Mouse (Mus musculus) spleen, postnatal 10 days (tissue): Measurements from ENCODE around the gene Dmbt1.
"Not testable (repeated sequence)": the region's sequence is repeated elsewhere in the genome, so short reads cannot be mapped to it uniquely, and the experiment has no call there.

Experiments
- DNase-seq, 2 experiments: peaks; one replicate each; pipeline ENCODE4 v3.0.0; 2021 to 2022; ENCODE audit warnings: low spot score in 2 of 2

Dmbt1 gene

DNA sequence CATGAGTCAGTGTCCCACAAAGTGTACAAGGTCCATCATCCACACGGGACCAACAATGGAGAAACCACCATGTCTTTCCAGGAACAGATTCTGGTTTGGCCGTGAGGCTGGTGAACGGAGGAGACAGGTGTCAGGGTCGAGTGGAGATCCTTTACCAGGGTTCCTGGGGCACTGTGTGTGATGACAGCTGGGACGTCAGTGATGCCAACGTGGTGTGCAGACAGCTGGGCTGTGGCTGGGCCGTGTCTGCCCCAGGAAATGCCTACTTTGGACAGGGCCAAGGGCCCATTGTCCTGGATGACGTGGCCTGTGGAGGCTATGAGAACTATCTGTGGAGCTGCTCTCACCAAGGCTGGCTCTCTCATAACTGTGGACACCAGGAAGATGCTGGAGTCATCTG, 18.0 kb downstream of the Dmbt1 start:
- DNase-seq, result not testable (repeated sequence)

DNA sequence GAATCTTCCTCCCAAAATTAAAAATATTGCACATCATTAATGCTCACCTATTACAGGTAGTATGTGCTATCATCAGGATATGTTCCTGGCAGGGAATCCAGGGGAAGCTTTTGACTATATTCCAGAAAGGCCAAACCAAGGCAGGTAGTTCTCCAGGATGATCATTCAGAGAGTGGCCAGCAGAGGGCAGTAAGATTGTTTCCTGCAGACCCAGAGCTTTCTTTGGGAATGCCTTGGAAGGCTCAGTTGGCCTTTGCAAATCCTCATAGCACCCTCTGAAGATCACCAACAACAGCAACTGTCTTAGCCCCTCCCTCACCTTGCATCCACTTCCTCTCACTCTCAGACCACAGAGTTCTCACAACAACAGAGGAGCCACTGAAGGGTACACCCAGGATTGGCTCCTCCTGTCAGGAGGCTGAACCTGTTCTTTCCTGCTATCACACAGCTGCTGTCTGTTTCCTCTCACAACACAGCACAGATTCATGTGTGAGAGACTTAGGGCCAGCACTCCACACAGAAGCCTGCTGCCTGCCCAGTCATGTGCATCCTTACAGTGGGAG, 23.0 kb downstream of the Dmbt1 start:
- no peak for DNase-seq

DNA sequence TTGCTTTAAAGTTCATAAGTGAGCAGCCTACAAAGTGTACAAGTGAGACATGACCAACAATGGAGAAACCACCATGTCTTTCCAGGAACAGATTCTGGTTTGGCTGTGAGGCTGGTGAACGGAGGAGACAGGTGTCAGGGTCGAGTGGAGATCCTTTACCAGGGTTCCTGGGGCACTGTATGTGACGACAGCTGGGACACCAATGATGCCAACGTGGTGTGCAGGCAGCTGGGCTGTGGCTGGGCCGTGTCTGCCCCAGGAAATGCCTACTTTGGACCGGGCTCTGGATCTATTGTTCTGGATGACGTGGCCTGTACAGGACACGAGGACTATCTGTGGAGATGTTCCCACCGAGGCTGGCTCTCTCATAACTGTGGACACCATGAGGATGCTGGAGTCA, 26.1 kb downstream of the Dmbt1 start:
- peak in 1 of 2 experiments; percentile 16 for DNase-seq

- DNase-seq, result peak in 1 of 2 experiments; percentile 19
These were observed 28.0 kb downstream of the Dmbt1 start for GRCm38 (mm10) chr7:131059808-131060207.

- peak in 1 of 2 experiments; percentile 22 for DNase-seq
These were observed 30.7 kb downstream of the Dmbt1 start for GRCm38 (mm10) chr7:131062541-131062940.

DNA sequence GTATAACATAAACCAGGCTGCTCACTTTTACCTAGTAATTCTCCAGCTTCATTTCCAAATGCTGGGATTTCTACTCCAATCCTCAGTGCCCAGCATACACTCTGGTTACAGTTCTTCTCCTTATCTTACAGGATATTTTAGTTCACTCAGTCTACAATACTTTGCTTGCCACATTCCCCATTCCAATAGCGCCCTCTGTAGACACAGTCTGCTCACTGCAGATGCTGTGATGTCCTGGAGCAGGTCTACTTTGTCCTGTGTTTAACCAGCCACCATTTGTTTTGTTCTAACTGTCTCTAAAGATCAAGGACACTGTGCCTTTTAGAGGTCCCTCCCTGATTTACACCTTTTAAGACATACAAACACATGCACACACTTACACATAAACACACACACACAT, 36.3 kb downstream of the Dmbt1 start:
- DNase-seq, result peak in 1 of 2 experiments; percentile 54

DNA sequence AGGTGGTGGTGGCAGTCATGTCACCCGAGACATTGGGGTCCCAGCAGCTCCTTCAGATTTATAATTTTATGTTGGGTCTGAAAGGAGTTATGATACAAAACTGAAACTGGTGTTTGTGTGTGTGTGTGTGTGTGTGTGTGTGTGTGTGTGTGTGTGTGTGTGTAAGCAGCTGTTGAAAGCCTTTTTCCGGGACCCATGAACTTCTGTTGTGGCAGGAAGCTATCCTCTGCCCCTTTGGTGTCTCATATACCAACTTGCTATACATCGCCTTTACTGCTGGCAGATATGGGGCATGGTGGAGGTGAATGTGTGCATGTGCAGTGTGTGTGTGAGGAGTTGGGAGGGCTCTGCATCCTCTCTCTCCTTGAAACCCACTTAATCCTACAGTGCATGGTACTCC, 41.6 kb downstream of the Dmbt1 start:
- DNase-seq, result peak in 1 of 2 experiments; percentile 21

DNA sequence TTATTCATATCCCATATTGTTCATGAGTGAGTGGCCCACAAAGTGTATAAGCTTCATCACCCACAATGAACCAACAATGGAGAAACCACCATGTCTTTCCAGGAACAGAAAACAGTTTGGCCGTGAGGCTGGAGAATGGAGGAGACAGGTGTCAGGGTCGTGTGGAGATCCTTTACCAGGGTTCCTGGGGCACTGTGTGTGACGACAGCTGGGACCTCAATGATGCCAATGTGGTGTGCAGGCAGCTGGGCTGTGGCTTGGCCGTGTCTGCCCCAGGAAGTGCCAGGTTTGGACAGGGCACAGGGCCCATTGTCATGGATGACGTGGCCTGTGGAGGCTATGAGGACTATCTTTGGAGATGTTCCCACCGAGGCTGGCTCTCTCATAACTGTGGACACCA, 42.2 kb downstream of the Dmbt1 start:
- not testable (repeated sequence) for DNase-seq

DNA sequence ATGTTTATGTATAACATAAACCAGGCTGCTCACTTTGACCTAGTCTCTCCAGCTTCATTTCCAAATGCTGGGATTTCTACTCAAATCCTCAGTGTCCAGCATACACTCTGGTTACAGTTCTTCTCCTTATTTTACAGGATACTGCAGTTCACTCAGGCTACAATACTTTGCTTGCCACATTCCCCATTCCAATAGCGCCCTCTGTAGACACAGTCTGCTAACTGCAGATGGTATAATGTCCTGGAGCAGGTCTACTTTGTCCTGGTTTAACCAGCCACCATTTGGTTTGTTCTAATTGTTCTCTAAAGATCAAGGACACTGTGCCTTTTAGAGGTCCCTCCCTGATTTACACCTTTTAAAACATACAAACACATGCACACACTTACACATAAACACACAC, 44.1 kb downstream of the Dmbt1 start:
- DNase-seq, result peak in 1 of 2 experiments; percentile 41

DNA sequence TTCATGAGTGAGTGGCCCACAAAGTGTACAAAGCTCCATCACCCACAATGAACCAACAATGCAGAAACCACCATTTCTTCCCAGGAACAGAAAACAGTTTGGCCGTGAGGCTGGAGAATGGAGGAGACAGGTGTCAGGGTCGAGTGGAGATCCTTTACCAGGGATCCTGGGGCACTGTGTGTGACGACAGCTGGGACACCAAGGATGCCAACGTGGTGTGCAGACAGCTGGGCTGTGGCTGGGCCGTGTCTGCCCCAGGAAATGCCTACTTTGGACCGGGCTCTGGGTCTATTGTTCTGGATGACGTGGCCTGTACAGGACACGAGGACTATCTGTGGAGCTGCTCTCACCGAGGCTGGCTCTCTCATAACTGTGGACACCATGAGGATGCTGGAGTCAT, 50.5 kb downstream of the Dmbt1 start:
- not testable (repeated sequence) for DNase-seq

GRCm38 (mm10) chr7:131112486-131112885, 80.6 kb downstream of the Dmbt1 start:
- DNase-seq, result peak; percentile 6 to 53

- no peak for DNase-seq
These were observed 81.8 kb downstream of the Dmbt1 start for GRCm38 (mm10) chr7:131113676-131114075.

DNA sequence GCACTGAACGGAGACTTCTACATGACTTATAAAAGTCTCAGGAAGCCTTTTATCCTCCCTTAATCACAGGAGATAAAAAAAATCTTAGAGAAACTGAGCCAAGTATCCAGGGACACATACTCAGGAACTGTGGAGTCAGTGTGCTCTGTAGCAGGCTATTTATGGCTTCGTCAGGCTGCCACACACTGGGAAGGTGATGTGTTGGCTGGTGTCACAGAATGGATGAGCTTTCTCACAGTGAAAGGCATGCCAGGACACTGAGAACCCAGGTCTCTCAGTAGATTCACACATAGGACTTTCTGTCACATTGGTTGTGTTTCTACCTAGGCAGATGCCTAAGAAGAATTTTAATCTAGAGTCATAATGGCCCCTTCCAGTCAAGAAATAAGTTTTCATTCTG, 82.6 kb downstream of the Dmbt1 start:
- DNase-seq, result no peak

DNA sequence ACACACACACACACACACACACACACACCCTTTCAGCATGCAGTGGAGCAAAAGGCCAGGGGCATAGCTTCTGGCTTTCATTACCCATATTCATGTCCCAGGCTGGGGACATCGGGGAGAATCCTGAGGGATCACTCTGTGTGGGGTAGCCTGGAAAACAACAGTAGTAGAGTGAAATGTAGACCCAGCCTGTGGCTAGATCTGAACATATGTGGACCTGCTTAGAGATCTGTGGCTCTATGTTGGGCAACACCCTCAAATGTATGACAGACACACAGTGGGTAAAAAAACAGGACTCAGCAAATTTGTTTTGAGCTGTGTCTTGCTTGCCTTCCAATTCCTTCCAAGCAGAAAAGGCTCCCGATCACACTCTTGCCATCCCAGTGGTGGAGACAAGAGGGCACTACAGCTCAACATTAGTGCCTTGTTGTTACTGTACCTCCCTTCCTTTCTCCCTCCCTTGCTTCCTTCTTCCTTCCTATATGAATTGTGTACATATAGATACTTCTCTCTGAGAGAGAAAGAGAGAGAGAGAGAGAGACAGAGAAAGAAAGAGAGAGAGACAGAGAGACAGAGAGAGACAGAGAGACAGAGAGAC, 90.5 kb downstream of the Dmbt1 start:
- no peak for DNase-seq

DNA sequence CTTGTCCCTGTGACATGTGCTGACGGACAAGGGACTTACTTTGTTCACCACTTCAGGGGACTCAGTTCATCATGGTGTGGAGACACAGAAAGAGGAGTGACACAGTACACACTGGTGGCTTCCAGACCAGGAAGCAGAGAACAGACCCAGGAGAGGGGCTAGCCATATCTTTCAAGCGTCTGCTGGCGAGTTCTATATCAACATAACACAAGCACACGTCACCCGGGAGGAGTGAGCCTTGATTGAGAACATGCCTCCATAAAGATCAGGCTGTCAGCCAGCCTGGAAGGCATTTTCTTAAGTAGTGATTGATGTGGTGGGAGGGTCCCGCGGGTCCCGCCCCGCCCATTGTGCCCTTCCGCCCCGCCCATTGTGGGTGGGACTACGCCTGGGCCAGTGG, 98.2 kb downstream of the Dmbt1 start:
- DNase-seq, result no peak

GRCm38 (mm10) chr7:131133181-131133580, 101.3 kb downstream of the Dmbt1 start:
- DNase-seq, result no peak

DNA sequence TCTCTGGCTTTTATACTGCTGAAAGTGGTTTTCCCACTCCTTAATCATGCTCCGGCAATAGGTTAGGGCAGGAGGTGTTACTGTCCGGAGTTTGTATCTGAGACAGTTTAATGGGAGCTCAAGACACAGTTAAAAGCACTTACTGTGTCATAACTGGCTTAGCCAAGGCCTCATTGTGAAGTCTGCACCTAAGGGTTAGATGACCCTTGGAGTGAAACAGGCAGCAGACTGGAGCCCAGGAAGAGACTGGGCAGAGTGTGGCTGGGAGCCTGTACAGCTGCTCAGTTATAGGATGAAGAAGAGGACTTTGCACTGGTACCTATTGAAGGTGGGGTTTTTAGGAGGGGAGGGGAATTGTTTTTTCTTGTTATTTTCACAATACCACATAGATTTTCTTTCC, 114.4 kb downstream of the Dmbt1 start, which contains the start of gene 4933402N03Rik:
Gene 4933402N03Rik, minus strand, starts transcription at position 101 of the 400 bp plus-strand sequence.
- no peak for DNase-seq

- no peak for DNase-seq
These were observed 118.3 kb downstream of the Dmbt1 start for GRCm38 (mm10) chr7:131150179-131150578.

GRCm38 (mm10) chr7:131153044-131153443, 121.2 kb downstream of the Dmbt1 start:
- no peak for DNase-seq

DNA sequence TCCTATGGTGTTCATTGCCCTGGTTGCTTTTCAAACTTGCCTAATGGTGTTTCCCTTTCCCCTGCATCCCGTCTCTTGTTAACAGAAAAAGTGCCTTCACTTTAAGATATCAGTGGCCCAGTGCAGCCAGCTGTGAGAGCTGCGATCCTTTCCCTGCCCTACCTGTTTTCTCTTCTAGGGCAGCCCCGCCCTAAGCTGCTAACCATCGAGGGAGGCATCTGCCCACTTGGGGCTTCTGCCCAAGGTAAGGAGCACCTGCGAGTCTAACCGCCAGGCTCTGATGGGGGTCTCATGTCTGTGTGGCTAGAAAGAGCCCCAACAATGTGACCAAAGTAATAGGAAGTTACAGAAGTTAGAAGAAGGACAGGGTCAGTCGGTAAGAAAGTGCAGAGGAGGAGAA, 130.4 kb downstream of the Dmbt1 start:
- DNase-seq, result no peak

- DNase-seq, result no peak
These were observed 135.9 kb downstream of the Dmbt1 start for GRCm38 (mm10) chr7:131167771-131168170.

GRCm38 (mm10) chr7:131169099-131169498, 137.2 kb downstream of the Dmbt1 start:
- no peak for DNase-seq
